ENCODE assay signal across 19 mouse cellular contexts in genomic region chr3:94852215-94852614, GRCm38 (mm10). TPM values are rescaled to one million over a fixed set of nuclear protein-coding genes. Genes with fewer than 3 reads are reported as not detected.
A peak's percentile ranks its signal among the peaks of the same experiment; 100 is the strongest.
DNase-seq lines count a peak whose midpoint lies in the region; ATAC-seq and TF ChIP-seq lines count a peak whose summit lies in the region.
"Had no signal": no experiment of that assay in that cellular context is flagged by ENCODE, and none has a peak within 500 bp of the region (broad histone marks: within the 10 kb centered on the region; RNA-seq: fewer than 3 reads in every experiment).

No protein-coding gene starts in this region.

- TF ChIP-seq CTCF in liver, postnatal 0 days (IDR thresholded peaks at IDR 0.05; ENCODE audit: low read depth), result no peak

- peaks cover 15% of the 10 kb centered on the region for H3K36me3 ChIP-seq in liver, postnatal 0 days (replicated peaks; ENCODE audit: insufficient read depth, low read length)

- WGBS in liver, postnatal 0 days (ENCODE audit: insufficient replicate concordance), result 77% methylated on average over 3 of the region's 3 CpGs

- peak; percentile 28 for DNase-seq in adrenal gland, adult 2 months
- DNase-seq in adrenal gland, postnatal 25 days, result no peak
- DNase-seq in liver, postnatal 0 days, result no peak
- DNase-seq in liver, result no peak
- no peak for DNase-seq in left cerebral cortex, adult 9 months (ENCODE audit: low spot score in 2 of 2)
- DNase-seq in spleen, postnatal 36 days (ENCODE audit: low spot score in 2 of 2), result no peak
- DNase-seq: adrenal gland, postnatal 14 days; cerebellum, adult 18-20 months; cerebellum, adult 9-11 months; cerebellum, postnatal 36 days; gastrocnemius, adult 2 months; gastrocnemius, postnatal 36 days; heart, postnatal 36 days had no signal

- H3K9me3 ChIP-seq in liver, postnatal 0 days (ENCODE audit: low read length), result no peaks in the 10 kb centered on the region
- H3K9me3 ChIP-seq: forebrain, embryonic 10.5 days; heart, embryonic 13.5 days; hindbrain, embryonic 15.5 days had no signal

- peak; percentile 59 for ATAC-seq in liver, postnatal 0 days
- ATAC-seq in activated CD4-positive, CD25-positive, alpha-beta regulatory T cell, adult 4 months, result peak; percentile 28
- ATAC-seq: forebrain, embryonic 14.5 days had no signal

- 0 out of 2 replicates have a peak, but pooled peaks cover 3% of the 10 kb centered on the region for H3K4me1 ChIP-seq in liver, postnatal 0 days (ENCODE audit: insufficient read depth)
- H3K4me1 ChIP-seq: forebrain, embryonic 10.5 days had no signal

- no peak overlapping the region for H3K27ac ChIP-seq in liver, postnatal 0 days (ENCODE audit: low read depth)
- H3K27ac ChIP-seq: forebrain, embryonic 10.5 days; hindbrain, embryonic 15.5 days had no signal

- no peak overlapping the region for H3K4me3 ChIP-seq in liver, postnatal 0 days (ENCODE audit: low read depth, low read length)
- H3K4me3 ChIP-seq: erythroblast, embryonic 14.5 days; forebrain, embryonic 10.5 days; gastrocnemius, adult 2 months; heart, embryonic 13.5 days; hindbrain, embryonic 15.5 days had no signal

- no peak overlapping the region for H3K9ac ChIP-seq in liver, postnatal 0 days (replicated peaks)
- H3K9ac ChIP-seq: heart, embryonic 13.5 days; hindbrain, embryonic 15.5 days had no signal

- no peak overlapping the region for H3K4me2 ChIP-seq in liver, postnatal 0 days (ENCODE audit: low read depth, low read length)
- H3K4me2 ChIP-seq: heart, embryonic 13.5 days; hindbrain, embryonic 15.5 days had no signal

- no peaks in the 10 kb centered on the region for H3K27me3 ChIP-seq in liver, postnatal 0 days (ENCODE audit: insufficient read depth, low read length)
- H3K27me3 ChIP-seq: heart, embryonic 13.5 days; hindbrain, embryonic 15.5 days had no signal

- TF ChIP-seq EP300 in liver, postnatal 0 days (IDR thresholded peaks at IDR 0.05; ENCODE audit: low read depth), result no peak

RNA-seq across cellular contexts. Expression of gene Pogz, which starts 14.8 kb away (rescaled TPM):
- 10 to 100 TPM; 27.0 to 36.2 TPM for total RNA-seq in adrenal gland, adult 2 months (2021)
- polyA plus RNA-seq in adrenal gland, adult 2 months (2012; rRNA removed), result 27.6 and 35.8 TPM in 2 replicates
- 41.9 and 46.1 TPM in 2 replicates for total RNA-seq in adrenal gland, postnatal 25 days (2021)
- polyA plus RNA-seq in liver, postnatal 0 days (2015; fragmentation: Nextera tagmentation; extraction: Ambion mirVana), result 2.9 and 3.3 TPM in 2 replicates
- 10 to 100 TPM; 13.0 to 15.3 TPM for polyA plus RNA-seq in activated CD4-positive, CD25-positive, alpha-beta regulatory T cell, adult 4 months (2017; shearing (Covaris generic))

RNA-seq across cellular contexts. Expression of gene Psmb4, which starts 34.5 kb away (rescaled TPM):
- total RNA-seq in adrenal gland, adult 2 months (2021), result 100 to 1,000 TPM; 203 to 297 TPM
- polyA plus RNA-seq in adrenal gland, adult 2 months (2012; rRNA removed), result 236 and 248 TPM in 2 replicates
- total RNA-seq in adrenal gland, postnatal 25 days (2021), result 312 and 325 TPM in 2 replicates
- polyA plus RNA-seq in liver, postnatal 0 days (2015; fragmentation: Nextera tagmentation; extraction: Ambion mirVana), result 172 and 174 TPM in 2 replicates
- polyA plus RNA-seq in activated CD4-positive, CD25-positive, alpha-beta regulatory T cell, adult 4 months (2017; shearing (Covaris generic)), result 100 to 1,000 TPM; 148 to 197 TPM
